Mouse (Mus musculus): ENCODE results near the gene Mrpl43.

The Mrpl43 gene

DNA sequence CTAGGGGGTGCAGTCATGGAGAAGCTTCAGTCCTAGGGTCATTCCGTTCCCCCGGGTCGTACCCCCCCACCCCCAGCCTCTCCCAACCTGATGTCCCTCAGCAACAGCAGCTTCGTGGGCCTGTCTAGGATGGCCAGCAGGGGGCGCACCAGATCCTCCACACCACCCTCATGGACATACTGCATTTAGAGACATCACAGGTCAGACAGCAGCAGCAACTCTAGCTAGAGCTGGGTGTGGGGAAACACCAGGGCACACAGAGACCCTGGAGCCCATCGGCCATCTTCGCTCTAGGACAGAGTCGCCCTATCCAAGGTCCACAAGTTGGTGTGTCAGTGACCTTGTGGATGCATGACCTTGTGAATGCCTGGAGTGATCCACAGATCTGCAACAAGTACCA is 23.9 kb upstream of the Mrpl43 start:
- DNase-seq (ENCODE audit: inconsistent age in 2 of 2, low spot score in 1 of 2): peak; percentile 79 to 89

DNA sequence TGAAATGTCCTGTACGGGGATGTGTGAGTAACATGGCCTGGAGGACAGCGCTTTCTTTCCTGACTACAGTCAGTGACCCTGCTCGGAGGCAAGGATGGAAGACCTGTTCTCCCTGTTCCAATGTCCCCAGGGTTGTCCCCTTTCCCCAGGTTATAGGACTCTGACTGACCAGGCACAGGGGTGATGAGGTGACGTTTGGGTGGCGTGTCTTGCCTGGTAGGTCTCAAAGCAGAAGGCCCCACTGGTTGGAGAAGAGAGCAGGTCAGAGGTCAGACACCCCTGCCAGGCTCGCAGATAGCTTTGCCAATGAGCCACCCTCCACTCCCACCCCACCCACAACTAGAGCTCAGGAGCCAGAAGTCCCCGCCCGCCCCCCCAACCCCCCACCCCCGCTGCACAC is 23.3 kb upstream of the Mrpl43 start:
- DNase-seq (ENCODE audit: inconsistent age in 2 of 2, low spot score in 1 of 2): peak in 1 of 2 experiments; percentile 19

DNA sequence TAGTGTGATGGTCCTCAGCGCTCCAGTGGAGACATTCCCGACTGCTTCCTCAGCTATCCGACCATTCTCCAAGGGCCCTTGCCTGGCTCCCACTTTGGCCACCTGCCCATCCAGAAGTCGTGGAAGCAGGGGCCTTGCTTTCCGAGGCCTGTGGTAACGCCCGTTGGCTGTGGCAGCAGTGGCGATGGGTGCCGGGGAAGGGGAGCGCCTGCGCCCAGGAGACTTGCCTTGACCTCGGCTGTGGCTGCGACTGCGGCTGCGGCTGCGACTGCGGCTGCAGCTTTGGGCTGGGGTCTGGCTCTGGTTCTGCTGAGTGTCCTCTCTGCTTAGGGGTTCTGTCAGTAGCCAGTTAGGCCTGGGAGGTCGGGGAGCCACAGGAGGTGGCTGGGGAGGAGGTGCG is 22.5 kb upstream of the Mrpl43 start:
- DNase-seq (ENCODE audit: inconsistent age in 2 of 2, low spot score in 1 of 2): peak; percentile 18 to 62

DNA sequence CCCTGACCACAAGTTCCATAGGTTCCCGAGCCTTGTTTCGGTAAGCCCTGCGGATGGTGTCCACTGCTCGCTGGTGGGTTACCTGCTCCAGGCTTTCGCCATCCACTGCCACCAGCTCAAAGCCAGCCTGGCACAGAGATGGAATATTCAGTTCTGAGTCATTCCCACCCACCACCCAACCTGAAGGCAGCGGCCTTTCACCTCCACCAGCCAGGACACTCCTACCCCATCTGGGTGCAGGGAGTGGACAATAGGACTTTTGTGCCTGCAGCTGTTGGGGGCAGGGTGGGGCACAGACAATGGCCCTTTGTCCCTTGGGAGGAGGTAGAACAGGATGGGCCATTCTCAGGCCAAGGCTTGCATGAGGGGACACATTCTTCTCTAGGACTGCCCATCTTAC is 21.6 kb upstream of the Mrpl43 start:
- DNase-seq (ENCODE audit: inconsistent age in 2 of 2, low spot score in 1 of 2): no peak

DNA sequence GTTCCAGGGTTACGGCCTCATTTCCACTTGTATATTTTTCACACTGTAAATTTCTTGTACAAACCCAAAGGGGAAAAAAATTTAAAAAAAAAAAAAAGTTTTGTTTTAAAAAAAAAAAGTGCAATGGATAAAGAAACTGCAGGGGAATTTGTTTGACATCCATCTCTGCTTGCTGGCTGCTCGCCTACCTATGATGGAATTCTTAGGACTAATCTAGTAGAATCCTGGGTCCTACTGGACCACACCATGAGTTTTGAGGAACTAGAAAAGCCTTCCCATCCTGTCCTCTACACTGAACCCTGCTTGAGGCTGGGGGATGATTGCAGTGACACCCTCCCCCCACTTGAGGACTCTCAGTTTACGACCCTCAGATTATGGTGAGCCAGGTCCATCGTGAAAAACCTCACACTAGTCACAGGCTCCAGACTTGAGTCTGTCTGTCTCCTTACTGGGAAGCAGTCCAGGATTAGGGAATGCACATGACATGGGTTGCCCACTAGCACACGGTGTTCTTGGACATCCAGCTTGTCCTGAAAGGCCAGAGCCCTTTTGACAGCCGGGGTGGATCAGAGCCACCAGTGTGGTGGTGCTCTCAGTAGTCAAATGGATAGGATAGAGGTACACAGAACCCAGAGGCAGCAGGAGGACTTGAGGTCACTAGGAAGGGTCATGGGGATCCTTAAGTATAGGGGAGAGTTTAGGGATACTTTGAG is 20.9 kb upstream of the Mrpl43 start:
- DNase-seq (ENCODE audit: inconsistent age in 2 of 2, low spot score in 1 of 2): no peak

DNA sequence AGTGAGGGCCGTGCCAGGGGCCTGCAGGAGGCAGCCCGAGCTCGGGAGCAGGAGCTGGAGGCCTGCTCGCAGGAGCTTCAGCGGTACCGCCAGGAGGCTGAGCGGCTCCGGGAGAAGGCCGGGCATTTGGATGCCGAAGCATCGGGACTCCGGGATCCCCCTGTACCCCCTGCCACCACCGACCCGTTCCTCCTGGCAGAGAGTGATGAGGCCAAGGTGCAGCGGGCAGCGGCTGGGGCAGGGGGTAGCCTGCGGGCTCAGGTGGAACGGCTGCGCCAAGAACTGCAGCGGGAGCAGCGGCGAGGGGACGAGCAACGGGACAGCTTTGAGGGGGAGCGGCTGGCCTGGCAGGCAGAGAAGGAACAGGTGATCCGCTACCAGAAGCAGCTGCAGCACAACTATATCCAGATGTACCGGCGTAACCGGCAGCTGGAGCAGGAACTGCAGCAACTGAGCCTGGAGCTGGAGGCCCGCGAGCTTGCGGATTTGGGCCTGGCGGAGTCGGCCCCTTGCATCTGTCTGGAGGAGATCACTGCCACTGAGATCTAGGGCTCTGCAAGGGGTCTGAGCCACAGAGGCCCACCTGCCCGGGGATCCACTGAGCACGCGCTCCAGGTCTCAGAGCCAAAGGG is 19.8 kb upstream of the Mrpl43 start:
- DNase-seq (ENCODE audit: inconsistent age in 2 of 2, low spot score in 1 of 2): no peak

DNA sequence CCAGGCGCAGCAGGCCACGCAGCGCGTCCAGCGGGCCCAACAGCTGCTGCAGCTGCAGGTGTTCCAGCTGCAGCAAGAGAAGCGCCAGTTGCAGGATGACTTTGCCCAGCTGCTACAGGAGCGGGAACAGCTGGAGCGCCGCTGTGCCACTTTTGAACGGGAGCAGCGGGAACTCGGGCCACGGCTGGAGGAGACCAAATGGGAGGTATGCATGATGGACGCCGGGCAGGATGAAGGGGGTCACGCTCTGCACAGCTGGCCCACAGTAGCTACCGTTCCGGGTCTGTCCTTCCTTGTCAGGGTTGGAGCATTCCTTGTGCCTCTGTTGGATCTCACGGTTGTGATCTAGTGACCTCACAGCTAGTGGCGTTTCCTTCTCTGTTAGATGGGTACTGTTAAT is 18.5 kb upstream of the Mrpl43 start:
- DNase-seq (ENCODE audit: inconsistent age in 2 of 2, low spot score in 1 of 2): peak in 1 of 2 experiments; percentile 8

DNA sequence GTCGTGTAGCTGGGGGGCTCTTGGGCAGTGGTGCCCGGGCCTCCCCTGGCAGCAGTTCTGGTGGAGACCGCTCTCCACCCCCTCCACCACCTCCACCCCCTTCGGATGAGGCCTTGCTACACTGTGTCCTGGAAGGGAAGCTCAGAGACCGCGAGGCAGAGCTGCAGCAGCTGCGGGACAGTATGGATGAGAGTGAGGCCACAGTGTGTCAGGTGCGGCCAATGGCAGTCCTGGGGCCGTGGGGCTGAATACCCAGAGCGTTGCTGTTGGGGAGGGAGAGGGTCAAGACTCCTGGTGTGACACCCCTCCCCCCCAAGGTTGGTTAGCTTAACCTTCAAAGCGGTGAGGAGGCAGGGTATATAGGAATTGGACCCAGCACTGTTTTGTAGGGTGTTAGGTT is 17.8 kb upstream of the Mrpl43 start:
- peak in 1 of 2 experiments; percentile 19 for DNase-seq (ENCODE audit: inconsistent age in 2 of 2, low spot score in 1 of 2)

DNA sequence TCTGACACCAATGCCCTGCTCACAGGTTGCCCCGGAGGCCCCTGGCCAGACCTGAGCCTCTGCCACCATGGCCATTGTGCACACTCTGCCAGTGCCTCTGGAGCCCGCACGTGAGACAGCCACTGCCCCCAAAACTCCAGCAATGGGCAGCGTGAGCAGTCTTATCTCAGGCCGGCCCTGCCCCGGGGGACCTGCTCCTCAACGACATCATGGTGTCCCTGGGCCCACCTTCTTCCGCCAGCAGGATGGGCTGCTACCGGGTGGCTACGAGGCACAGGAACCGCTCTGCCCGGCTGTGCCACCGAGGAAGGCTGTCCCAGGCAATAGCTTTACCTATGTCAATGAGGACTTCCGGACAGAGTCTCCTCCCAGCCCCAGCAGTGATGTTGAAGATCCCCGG is 15.1 kb upstream of the Mrpl43 start:
- no peak for DNase-seq (ENCODE audit: inconsistent age in 2 of 2, low spot score in 1 of 2)

DNA sequence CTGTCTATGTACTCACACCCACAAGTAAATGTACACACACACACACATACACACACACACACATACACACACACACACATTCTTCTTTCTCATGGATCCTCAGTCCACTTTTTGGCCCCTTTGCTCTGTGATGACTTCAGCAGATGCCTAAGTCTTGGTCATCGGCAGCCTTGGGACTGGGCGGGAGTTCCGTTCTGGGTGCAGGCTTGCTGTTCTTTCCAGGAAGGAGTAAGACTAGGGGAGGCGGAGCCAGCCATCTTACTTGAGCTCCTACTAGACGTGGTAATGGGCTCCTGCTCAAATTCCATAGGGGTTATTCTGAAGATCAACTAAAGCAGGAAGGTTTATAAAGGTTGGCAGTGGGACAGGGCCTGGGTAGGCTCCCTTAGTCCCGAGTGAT is 14.1 kb upstream of the Mrpl43 start:
- DNase-seq (ENCODE audit: inconsistent age in 2 of 2, low spot score in 1 of 2): peak; percentile 84 to 90

DNA sequence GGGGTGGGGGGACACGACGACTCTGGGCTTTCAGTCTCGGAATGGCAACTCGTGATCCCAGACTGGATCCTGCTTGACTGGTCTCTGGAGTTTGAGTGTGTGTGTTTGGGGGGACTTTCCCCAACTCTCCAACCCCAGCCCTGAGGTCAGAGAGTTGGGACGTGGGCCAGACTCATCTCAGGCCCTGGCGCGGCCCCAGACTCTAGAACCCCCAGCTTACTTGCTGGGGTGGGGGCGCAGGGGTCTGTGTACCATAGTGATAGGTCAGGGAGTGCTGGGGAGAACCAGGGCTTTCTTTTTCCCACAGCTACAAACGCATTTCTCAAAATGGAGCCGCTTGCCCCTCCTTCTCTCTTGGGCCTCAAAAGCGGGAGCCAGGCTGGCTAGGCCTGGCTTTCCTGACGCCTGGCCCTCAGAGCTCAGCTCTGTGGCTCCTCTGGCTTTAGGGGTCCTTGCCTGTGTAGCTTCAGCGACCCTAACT is 12.1 kb upstream of the Mrpl43 start:
- peak in 1 of 2 experiments; percentile 86 for DNase-seq (ENCODE audit: inconsistent age in 2 of 2, low spot score in 1 of 2)

DNA sequence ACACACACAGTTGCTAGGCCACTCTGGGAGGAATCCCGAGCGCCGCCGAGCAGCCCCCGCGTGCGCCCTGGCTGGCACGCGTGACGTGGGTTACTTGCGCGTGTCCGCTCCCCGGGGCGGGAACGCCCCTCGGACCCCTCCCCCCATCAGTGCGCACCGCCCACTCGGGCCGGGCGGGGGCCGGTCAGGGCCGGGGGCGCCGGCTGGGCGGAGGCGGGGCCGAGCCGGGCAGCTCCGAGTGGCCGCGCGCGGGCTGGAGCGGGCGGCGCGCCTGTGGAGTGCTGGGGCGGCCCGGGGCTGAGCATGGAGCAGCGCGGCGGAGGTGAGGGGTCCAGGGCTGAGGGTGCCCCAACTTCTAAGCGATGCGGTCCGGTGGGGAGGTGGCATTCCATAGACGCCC is 11.7 kb upstream of the Mrpl43 start:
- DNase-seq (ENCODE audit: inconsistent age in 2 of 2, low spot score in 1 of 2): peak; percentile 95 to 97

DNA sequence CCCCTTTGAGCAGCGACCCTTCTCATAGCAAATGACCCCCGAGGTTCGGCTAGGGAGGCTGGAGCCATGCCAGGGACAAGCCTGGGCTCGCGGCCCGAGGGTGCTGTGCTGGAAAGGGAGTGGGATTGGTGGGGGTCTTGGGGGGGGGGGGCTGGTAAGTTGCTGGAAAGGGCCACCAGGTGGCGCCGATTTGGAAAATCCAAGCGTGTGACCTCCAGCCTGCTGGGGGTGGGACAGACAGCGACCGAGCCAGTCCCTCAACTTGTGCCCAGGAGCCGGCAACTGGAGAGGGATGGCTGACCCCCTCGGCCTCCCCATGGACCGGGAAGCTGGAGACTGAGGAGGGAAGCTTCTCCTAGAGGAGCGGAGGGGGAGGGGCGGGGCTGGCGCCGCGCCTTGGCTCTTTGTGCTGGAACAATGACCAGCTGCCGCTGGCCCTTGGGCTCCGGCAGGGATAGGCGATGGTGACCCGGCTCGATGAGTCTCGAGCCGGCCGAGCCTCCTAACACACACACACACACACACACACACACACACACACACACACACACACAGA is 11.1 kb upstream of the Mrpl43 start:
- DNase-seq (ENCODE audit: inconsistent age in 2 of 2, low spot score in 1 of 2): peak; percentile 89 to 95

DNA sequence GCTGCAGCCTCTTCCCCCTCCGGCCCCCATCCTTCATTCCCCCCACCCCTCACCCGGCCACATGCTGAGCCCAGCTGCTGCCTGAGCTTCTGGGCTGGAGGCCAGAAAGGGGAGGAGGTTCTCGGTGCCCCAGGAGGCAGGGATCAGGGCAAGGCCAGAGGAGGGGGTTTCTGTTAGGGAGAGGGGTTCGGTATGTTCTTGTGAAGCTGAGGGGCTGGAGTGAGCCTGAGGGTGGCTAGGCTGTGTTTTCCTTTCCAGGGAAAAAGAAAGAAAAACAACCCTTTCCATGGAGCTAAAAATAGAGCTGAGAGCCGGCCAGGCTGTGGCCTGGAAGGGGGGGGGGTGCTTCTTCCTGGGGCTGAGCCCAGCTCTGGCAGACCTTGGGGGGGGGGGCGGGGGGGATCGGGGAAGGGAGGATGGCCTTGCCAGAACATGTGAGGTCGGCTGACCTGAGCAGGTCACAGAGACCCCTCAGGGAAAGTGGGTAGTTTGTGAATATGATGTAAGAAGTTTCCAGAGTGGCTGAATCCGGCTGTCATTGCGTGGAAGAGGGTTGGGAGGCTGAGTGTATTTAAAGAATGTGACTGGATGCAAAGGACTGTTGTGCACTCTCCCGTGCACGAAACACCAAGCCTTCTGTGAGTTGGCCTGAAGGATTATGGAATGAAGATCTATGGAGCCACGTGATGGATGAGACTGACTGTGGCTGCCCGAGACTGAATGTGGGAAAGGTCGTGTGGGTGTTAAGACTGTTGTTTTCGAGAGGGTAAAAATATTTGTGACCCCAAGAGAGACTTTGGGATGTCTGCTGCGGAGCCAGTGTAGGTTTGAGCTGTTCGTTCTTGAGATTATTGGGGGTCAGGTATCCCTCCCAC is 10.3 kb upstream of the Mrpl43 start:
- DNase-seq (ENCODE audit: inconsistent age in 2 of 2, low spot score in 1 of 2): peak; percentile 87 to 95

DNA sequence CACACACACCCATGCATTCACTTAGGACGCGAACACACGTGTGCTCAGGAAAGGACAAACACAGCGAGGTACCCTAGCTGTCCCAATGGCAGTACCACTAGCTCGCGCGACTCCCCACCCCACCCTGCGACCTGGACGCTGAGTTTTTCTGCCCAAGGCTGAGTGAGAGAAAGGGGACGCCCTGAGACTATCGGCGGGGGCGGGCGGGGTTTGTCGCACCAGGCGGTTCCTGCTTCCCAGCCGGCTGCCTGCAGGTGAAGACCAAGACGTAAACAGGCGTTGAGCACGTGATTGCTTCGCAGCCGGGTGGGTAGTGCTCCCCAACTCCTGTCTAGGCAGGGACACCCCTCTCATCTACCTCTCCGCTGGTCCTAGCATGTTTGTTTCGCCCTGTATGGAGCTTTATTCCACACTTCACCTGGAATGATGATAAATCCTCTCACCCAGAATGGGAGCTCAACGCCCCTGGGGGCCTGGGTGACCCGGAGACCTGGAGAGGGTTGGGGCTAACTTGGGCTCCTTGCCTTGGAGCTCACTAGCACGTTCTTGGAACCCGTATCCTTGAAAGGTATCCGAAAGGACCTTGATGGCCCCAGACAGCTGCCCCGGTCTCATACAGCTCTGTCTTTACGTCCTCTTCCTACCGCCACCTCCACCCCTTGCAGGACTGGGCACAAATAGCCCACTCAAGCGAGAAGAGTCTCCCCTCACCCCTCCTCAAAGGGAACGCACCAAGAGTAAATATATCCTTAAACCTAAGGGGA is 9.5 kb upstream of the Mrpl43 start:
- DNase-seq (ENCODE audit: inconsistent age in 2 of 2, low spot score in 1 of 2): peak; percentile 85 to 92

DNA sequence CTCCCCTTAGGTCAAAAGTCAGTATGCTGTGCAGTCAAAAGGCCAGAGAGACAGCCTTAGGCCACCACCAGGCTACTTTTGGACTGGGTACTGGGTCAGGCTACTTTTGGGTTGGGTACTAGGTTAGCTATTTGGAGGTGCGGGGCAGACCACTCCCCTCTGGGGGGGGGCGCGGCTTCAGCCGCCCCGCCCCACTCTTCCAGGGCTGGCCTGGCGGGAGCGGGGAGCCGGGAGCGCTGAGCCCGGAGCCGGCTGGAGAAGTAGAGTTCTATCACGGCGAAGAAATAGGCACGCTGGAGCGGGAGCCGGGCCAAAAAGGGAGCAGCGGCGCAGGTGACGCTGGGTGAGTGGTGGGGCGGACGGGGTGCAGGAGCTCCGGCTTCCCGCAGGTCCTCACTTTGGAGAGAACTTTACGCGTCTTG is 8.8 kb upstream of the Mrpl43 start:
- peak; percentile 82 to 92 for DNase-seq (ENCODE audit: inconsistent age in 2 of 2, low spot score in 1 of 2)

DNA sequence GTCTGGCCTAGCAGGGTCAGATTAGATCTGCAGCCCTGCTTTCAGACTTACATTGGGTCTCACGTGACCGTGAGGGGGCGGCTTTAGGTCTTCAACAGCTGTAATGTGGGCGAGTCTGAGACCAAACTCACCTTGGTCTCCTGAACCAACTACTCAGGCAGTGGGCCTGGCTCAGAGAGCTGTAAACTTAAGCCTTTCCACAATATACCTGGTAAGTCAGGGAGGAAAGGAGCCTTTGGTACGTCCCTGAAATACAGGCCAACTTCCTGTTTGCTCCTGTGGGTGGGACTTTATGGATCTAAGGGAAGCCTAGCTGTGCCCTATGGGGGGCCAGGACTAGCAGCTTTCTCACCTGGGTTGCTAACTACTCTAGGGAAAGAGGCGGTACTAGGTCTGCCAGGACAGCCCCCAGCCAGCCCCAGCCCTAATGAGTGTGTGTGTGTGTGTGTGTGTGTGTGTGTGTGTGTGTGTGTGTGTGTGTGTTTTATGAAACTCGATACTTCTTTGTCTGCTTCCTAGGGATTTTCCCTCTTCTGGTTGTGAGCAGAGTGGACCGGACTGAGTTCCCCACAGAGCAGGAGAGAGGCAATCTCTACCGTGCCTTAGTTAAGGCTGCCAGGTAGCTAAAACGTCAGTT is 8.2 kb upstream of the Mrpl43 start, which contains the start of gene Lzts2:
Gene Lzts2 (plus strand): TSS at position 80 of the 637 bp plus-strand sequence.
- peak in 1 of 2 experiments; percentile 70 for DNase-seq (ENCODE audit: inconsistent age in 2 of 2, low spot score in 1 of 2)

DNA sequence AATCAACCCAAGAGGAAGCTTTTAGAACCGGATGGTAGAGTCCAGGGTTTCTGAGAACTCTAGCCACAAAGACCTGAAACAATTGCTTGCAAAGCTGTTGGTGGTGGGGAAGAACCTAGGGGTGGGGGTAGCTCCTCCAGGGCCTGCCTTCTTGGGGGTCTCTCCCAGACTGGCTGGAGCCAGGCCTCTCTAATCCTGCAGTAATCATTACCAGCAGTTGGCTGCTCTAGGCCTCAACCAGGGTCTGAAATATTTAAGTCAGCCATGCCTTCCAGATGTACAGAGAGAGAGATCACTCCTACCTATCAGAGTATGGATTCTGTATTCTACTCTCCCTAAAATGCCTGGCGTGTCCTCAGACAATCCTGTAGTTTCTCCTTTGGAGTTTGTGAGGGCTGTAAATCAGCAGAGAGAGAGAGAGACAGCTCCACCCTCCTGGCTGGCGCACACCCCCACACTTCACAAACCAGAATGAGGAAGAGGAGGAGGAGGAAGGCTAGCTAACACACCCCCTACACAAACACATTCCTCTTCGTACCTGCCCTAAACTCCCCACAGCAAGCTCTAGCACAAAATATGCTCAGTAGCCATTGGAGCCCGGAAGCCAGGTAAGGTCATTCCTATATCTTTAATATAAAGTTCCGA is 7.5 kb upstream of the Mrpl43 start:
- DNase-seq (ENCODE audit: inconsistent age in 2 of 2, low spot score in 1 of 2): no peak

DNA sequence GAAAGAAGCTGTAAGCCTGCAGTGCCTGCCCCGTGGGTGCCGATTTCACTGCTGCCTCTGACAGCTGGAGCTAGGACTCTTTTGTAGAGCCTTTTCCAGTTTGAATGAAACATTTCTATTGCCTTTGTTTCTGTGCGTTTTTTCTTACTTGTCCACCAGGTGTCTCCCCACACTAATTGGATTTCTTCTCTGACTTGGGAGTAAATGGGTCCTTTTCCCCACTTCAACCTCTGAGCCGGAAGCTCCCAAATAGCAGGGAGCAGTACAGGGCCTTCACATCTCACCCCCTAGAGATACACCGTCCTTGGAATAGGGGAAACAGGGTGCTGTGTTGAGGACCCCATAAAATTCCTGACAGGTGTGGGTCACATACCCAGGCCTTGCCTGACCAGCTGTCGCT is 6.4 kb upstream of the Mrpl43 start:
- peak in 1 of 2 experiments; percentile 74 for DNase-seq (ENCODE audit: inconsistent age in 2 of 2, low spot score in 1 of 2)
